8 mouse cellular contexts compared by ENCODE assay signal in the genomic region with DNA sequence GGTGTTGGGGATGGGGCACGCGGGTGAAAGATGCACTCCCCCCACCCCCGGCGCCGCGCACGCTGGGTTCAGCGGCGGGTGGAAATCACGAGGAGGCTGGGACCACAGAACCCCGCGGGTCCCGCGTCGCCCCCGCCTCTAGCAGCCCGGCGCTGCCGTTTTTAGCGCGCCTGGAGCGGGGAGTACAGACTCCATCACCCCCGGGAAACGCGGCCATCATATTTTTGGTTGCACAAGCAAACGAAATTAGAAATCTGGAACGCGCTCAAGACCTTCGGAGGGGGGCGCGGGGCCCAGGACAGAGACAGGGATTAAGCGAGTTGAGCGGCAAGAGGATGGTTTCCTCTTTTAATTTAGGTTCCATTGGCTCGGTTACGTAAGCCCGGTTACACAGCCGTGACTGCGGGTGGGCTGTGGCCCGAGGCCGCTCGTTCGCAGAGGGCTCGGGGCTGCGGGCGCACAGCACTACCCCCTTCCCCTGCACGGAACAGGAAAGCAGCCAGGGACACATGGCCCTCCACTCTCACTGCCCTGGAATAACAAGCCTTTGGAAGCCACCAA.
DNase-seq lines count a peak whose midpoint lies in the region; ATAC-seq and TF ChIP-seq lines count a peak whose summit lies in the region.

No protein-coding gene starts in this region.

- no peaks in the 10 kb centered on the region for H3K9me3 ChIP-seq in embryonic facial prominence, embryonic 15.5 days (replicated peaks)
- H3K9me3 ChIP-seq in heart, embryonic 15.5 days (replicated peaks), result no peaks in the 10 kb centered on the region
- H3K9me3 ChIP-seq in megakaryocyte, embryonic 14.5 days, result no peaks in the 10 kb centered on the region

- no peaks in the 10 kb centered on the region for H3K36me3 ChIP-seq in embryonic facial prominence, embryonic 15.5 days
- H3K36me3 ChIP-seq in heart, embryonic 15.5 days, result no peaks in the 10 kb centered on the region
- H3K36me3 ChIP-seq in megakaryocyte, embryonic 14.5 days (replicated peaks; ENCODE audit: low read length), result no peaks in the 10 kb centered on the region
- no peaks in the 10 kb centered on the region for H3K36me3 ChIP-seq in small intestine, adult 2 months (ENCODE audit: control insufficient read depth, insufficient read depth, low read length)

- no peak for ATAC-seq in CD4-positive, CD25-positive, alpha-beta regulatory T cell, adult 4 months
- ATAC-seq in embryonic facial prominence, embryonic 15.5 days (ENCODE audit: insufficient number of reproducible peaks, low FRiP score, low TSS enrichment, low read depth), result no peak
- no peak for ATAC-seq in heart, embryonic 15.5 days (replicated peaks; ENCODE audit: insufficient number of reproducible peaks, insufficient read depth, low FRiP score, low read depth)

- no peak for TF ChIP-seq POLR2A in small intestine, adult 2 months (IDR thresholded peaks at IDR 0.05; ENCODE audit: low read depth, low read length)

- peak overlapping the region; percentile 87 for H3K4me2 ChIP-seq in embryonic facial prominence, embryonic 15.5 days (replicated peaks)
- peak overlapping the region; percentile 95 for H3K4me2 ChIP-seq in heart, embryonic 15.5 days

- DNase-seq in CD4-positive, CD25-positive, alpha-beta regulatory T cell, adult 2 months (ENCODE audit: low read depth, low spot score), result peak; percentile 22
- DNase-seq in adrenal gland, postnatal 25 days, result peak; percentile 54
- peak; percentile 77 to 79 for DNase-seq in left cerebral cortex, adult 2 months (ENCODE audit: extremely low spot score in 1 of 2, low spot score in 2 of 2)

- WGBS in embryonic facial prominence, embryonic 15.5 days, result under 1% methylated on average over 46 of the region's 46 CpGs
- under 1% methylated on average over 46 of the region's 46 CpGs for WGBS in heart, embryonic 15.5 days
- WGBS in small intestine, adult 2 months, result 3% methylated on average over 46 of the region's 46 CpGs

- 0 out of 2 replicates have a peak overlapping the region, but pooled peaks have one; percentile 14 for H3K27ac ChIP-seq in embryonic facial prominence, embryonic 15.5 days (replicated peaks)
- 0 out of 2 replicates have a peak overlapping the region, but pooled peaks have one; percentile 39 for H3K27ac ChIP-seq in heart, embryonic 15.5 days
- peak overlapping the region; percentile 90 for H3K27ac ChIP-seq in left cerebral cortex, adult 2 months
- no peak overlapping the region for H3K27ac ChIP-seq in small intestine, adult 2 months (ENCODE audit: insufficient read depth, low read depth, low read length)

- H3K9ac ChIP-seq in embryonic facial prominence, embryonic 15.5 days, result peak overlapping the region; percentile 28
- peak overlapping the region; percentile 63 for H3K9ac ChIP-seq in heart, embryonic 15.5 days

- peak overlapping the region; percentile 49 for H3K4me3 ChIP-seq in embryonic facial prominence, embryonic 15.5 days (replicated peaks)
- peak overlapping the region; percentile 50 for H3K4me3 ChIP-seq in heart, embryonic 15.5 days
- H3K4me3 ChIP-seq in left cerebral cortex, adult 2 months, result peak overlapping the region; percentile 53
- H3K4me3 ChIP-seq in megakaryocyte, embryonic 14.5 days (replicated peaks), result peak overlapping the region; percentile 89
- peak overlapping the region; percentile 61 for H3K4me3 ChIP-seq in small intestine, adult 2 months (ENCODE audit: low read depth, low read length)

- intact Hi-C loops in left cerebral cortex, adult 2 months (cut with DNase I), result loop anchor here (1.0 to 10.0 kb wide), 4 partner anchors 11 to 396 kb away; a partner anchor contains a TSS

- H3K27me3 ChIP-seq in embryonic facial prominence, embryonic 15.5 days, result 0 out of 2 replicates have a peak, but pooled peaks cover 5% of the 10 kb centered on the region
- H3K27me3 ChIP-seq in heart, embryonic 15.5 days, result peaks cover 7% of the 10 kb centered on the region; the same call in 1 of the 2 replicates
- H3K27me3 ChIP-seq in megakaryocyte, embryonic 14.5 days (replicated peaks), result peaks cover 91% of the 10 kb centered on the region
- H3K27me3 ChIP-seq in small intestine, adult 2 months (ENCODE audit: control insufficient read depth, insufficient read depth, low read length), result no peaks in the 10 kb centered on the region

- no peak for TF ChIP-seq CTCF in left cerebral cortex, adult 2 months (IDR thresholded peaks at IDR 0.05)
- TF ChIP-seq CTCF in small intestine, adult 2 months (IDR thresholded peaks at IDR 0.05; ENCODE audit: extremely low read depth, insufficient read length, insufficient replicate concordance, low read depth, low read length), result no peak

- H3K4me1 ChIP-seq in embryonic facial prominence, embryonic 15.5 days, result peaks cover 30% of the 10 kb centered on the region
- peaks cover 30% of the 10 kb centered on the region for H3K4me1 ChIP-seq in heart, embryonic 15.5 days (replicated peaks)
- peaks cover 27% of the 10 kb centered on the region for H3K4me1 ChIP-seq in megakaryocyte, embryonic 14.5 days
- peaks cover 24% of the 10 kb centered on the region for H3K4me1 ChIP-seq in small intestine, adult 2 months (ENCODE audit: control insufficient read depth, insufficient read depth, insufficient read length, low read length)

Comparison
In these comparisons a context has a peak if more than half of its experiments do, and no peak if none do; other contexts are left out.
1. DNase-seq: peak in every context shown above with its lines; median percentile 78 in left cerebral cortex, adult 2 months; 54 in adrenal gland, postnatal 25 days; 22 in CD4-positive, CD25-positive, alpha-beta regulatory T cell, adult 2 months.